Mouse (Mus musculus) liver, embryonic 14.5 days (tissue): ENCODE data around the gene Nudt17. TPM values are rescaled to one million over a fixed set of nuclear protein-coding genes. Genes with fewer than 3 reads are reported as not detected.

ENCODE experiments used
- ATAC-seq: fragments of 200-750 bp; cut with Nextera tagmentation; 2 replicates; pipeline ENCODE4 v1.8.0; 2017; ENCODE audit warnings: moderate number of reproducible peaks, mild to moderate bottlenecking, moderate library complexity; ENCODE audit not compliant: insufficient read depth
- DNase-seq, 3 experiments: peaks; one replicate each; pipeline ENCODE4 v3.0.0-alpha.2; 2012 to 2013; ENCODE audit warnings: low read depth in 3 of 3, low spot score in 3 of 3
- H3K27ac ChIP-seq: fragments of 300-500 bp; sonication (generic); 2 replicates; pipeline ENCODE4 v1.5.1; 2014; ENCODE audit warnings: moderate library complexity, mild to moderate bottlenecking, control low read depth, inconsistent platforms
- H3K27me3 ChIP-seq: fragments of 300-500 bp; sonication (generic); 2 replicates; pipeline ENCODE4 v1.6.1; 2014; ENCODE audit warnings: mild to moderate bottlenecking, low read length, moderate library complexity; ENCODE audit not compliant: control insufficient read depth, insufficient read depth
- H3K36me3 ChIP-seq: fragments of 300-500 bp; sonication (generic); replicated peaks from 2 replicates; pipeline ENCODE4 v1.6.1; 2014; ENCODE audit warnings: low read depth; ENCODE audit not compliant: control insufficient read depth, insufficient read depth
- H3K4me1 ChIP-seq, 2 experiments: fragments of 200-500 bp in 1 of 2; fragments of 300-500 bp in 1 of 2; sonication (generic) in 1 of 2; replicated peaks; 2 replicates each; pipeline ENCODE4 v1.6.1; 2012 to 2014; ENCODE audit warnings: antibody characterized with exemption in 1 of 2, inconsistent platforms in 1 of 2, low read length in 1 of 2; ENCODE audit not compliant: control insufficient read depth in 2 of 2, insufficient read depth in 2 of 2
- H3K4me2 ChIP-seq: fragments of 300-500 bp; sonication (generic); 2 replicates; pipeline ENCODE4 v1.6.1; 2014; ENCODE audit warnings: low read depth, mild to moderate bottlenecking, control low read depth, moderate library complexity
- H3K4me3 ChIP-seq, 2 experiments: fragments of 200-500 bp in 1 of 2; fragments of 300-500 bp in 1 of 2; sonication (generic) in 1 of 2; 2 replicates each; pipeline ENCODE4 v1.5.1; 2012 to 2014; ENCODE audit warnings: low read depth in 2 of 2, low read length in 2 of 2, mild to moderate bottlenecking in 2 of 2, control low read depth in 1 of 2, inconsistent platforms in 1 of 2, moderate library complexity in 1 of 2; ENCODE audit not compliant: insufficient read depth in 1 of 2
- H3K9ac ChIP-seq: fragments of 300-500 bp; sonication (generic); replicated peaks from 2 replicates; pipeline ENCODE4 v1.6.1; 2014; ENCODE audit warnings: mild to moderate bottlenecking, control low read depth, moderate library complexity
- H3K9me3 ChIP-seq: fragments of 300-500 bp; sonication (generic); 2 replicates; pipeline ENCODE4 v1.6.1; 2016; ENCODE audit warnings: low read length, mixed read lengths; ENCODE audit not compliant: control insufficient read depth
- CTCF ChIP-seq: IDR thresholded peaks from 2 replicates; pipeline ENCODE4 v1.5.1; 2016; ENCODE audit warnings: antibody characterized with exemption, low read depth, control low read depth
- EP300 ChIP-seq: IDR thresholded peaks from 2 replicates; pipeline ENCODE4 v1.6.1; 2016; ENCODE audit warnings: antibody characterized with exemption, low read depth
- WGBS: fragments of 180-500 bp; shearing (Covaris S2); extraction: QIAGEN DNeasy Blood & Tissue Kit; methylation state at CpG from one replicate; pipeline ENCODE4 v1.1.7; 2014; ENCODE audit not compliant: insufficient replicate concordance; 5-methylcytosine and 5-hydroxymethylcytosine counted together
- polyA plus RNA-seq, 2 experiments: library from polyadenylated mRNA; depleted of rRNA in 1 of 2; stranded (reverse) in 1 of 2; unstranded in 1 of 2; fragments of >200 nt; fragmentation: Nextera tagmentation in 1 of 2; extraction: Ambion mirVana in 1 of 2; gene quantifications; 2 replicates each; pipeline versions ENCODE4 v1.2.1 to v1.2.3; 2012 to 2014

Nudt17 gene
- polyA plus RNA-seq, 2 experiments, result 0.65 to 1.4 TPM

GRCm38 (mm10) chr3:96696766-96697732 is 11.3 kb downstream of the Nudt17 start:
- peak overlapping the region; percentile 82 for H3K9ac ChIP-seq
- H3K4me2 ChIP-seq, result peak overlapping the region; percentile 96
- ATAC-seq (peak; percentile 90), DNase-seq (peak; percentile 69 to 70 (median 69))
- peak overlapping the region; percentile 79 to 93 for H3K4me3 ChIP-seq
- H3K27ac ChIP-seq, result peak overlapping the region; percentile 40; the same call in 1 of the 2 replicates
- H3K4me1 ChIP-seq, result peaks cover 4 to 8% of the 10 kb centered on the region in 2 experiments
- no peak for TF ChIP-seq EP300
- 0 out of 2 replicates have a peak, but pooled peaks have one; percentile 12 for TF ChIP-seq CTCF
- no peaks in the 10 kb centered on the region for H3K27me3 ChIP-seq
- no peaks in the 10 kb centered on the region for H3K9me3 ChIP-seq
- WGBS, result under 1% methylated on average over 85 of the region's 85 CpGs
- H3K36me3 ChIP-seq, result no peaks in the 10 kb centered on the region

GRCm38 (mm10) chr3:96696198-96696765 is 12.1 kb downstream of the Nudt17 start, which contains the start of gene Pias3:
TSS of gene Pias3 (plus strand) at chr3:96696384.
- peak; percentile 73 for ATAC-seq
- H3K27me3 ChIP-seq, result no peaks in the 10 kb centered on the region
- H3K4me1 ChIP-seq, result peaks cover 4 to 8% of the 10 kb centered on the region in 2 experiments
- peak within 1 kb of the TSS; percentile 96 for H3K4me2 ChIP-seq
- peak within 1 kb of the TSS; percentile 40; the same call in 1 of the 2 replicates for H3K27ac ChIP-seq
- no peaks in the 10 kb centered on the region for H3K36me3 ChIP-seq
- under 1% methylated on average over 35 of the region's 35 CpGs for WGBS
- H3K4me3 ChIP-seq, result peak within 1 kb of the TSS; percentile 79 to 93
- peak within 1 kb of the TSS; percentile 82 for H3K9ac ChIP-seq
- TF ChIP-seq EP300 (no peak), CTCF (no peak)
- DNase-seq, result peak; percentile 57 to 67 (median 59)
- H3K9me3 ChIP-seq, result no peaks in the 10 kb centered on the region

- Histone ChIP-seq H3K4me3 (no peak overlapping the region), H3K27me3 (no peaks in the 10 kb centered on the region), H3K9me3 (no peaks in the 10 kb centered on the region), H3K4me1 (peaks cover 4 to 8% of the 10 kb centered on the region in 2 experiments), H3K36me3 (no peaks in the 10 kb centered on the region), H3K9ac (no peak overlapping the region), H3K27ac (no peak overlapping the region), H3K4me2 (no peak overlapping the region)
- no peak for TF ChIP-seq EP300
- TF ChIP-seq CTCF, result no peak
- no peak for ATAC-seq
- DNase-seq, result no peak
- WGBS, result 55% methylated on average over 1 of the region's 1 CpGs
Measured at GRCm38 (mm10) chr3:96693579-96693978, 14.8 kb downstream of the Nudt17 start.

- H3K27me3 ChIP-seq, result no peaks in the 10 kb centered on the region
- no peak for DNase-seq
- H3K36me3 ChIP-seq, result no peaks in the 10 kb centered on the region
- ATAC-seq, result no peak
- no peak overlapping the region for H3K9ac ChIP-seq
- TF ChIP-seq EP300 (no peak), CTCF (peak; percentile 33)
- H3K4me3 ChIP-seq, result no peak overlapping the region
- no peaks in the 10 kb centered on the region for H3K9me3 ChIP-seq
- H3K27ac ChIP-seq, result no peak overlapping the region
- H3K4me1 ChIP-seq, result peaks cover under 1 to 5% of the 10 kb centered on the region in 2 experiments
- no peak overlapping the region for H3K4me2 ChIP-seq
- 21% methylated on average over 3 of the region's 3 CpGs for WGBS
Measured at GRCm38 (mm10) chr3:96692506-96692905, 15.9 kb downstream of the Nudt17 start.

- WGBS, result 46% methylated on average over 3 of the region's 3 CpGs
Measured at GRCm38 (mm10) chr3:96690298-96690697, 18.1 kb downstream of the Nudt17 start.

More at GRCm38 (mm10) chr3:96690298-96690697, 18.1 kb downstream of the Nudt17 start:
- H3K9me3 ChIP-seq, result no peaks in the 10 kb centered on the region
- TF ChIP-seq CTCF (peak; percentile 28; the same call in 1 of the 2 replicates), EP300 (no peak)
- no peaks in the 10 kb centered on the region for H3K4me1 ChIP-seq
- peaks cover 6% of the 10 kb centered on the region; the same call in 1 of the 2 replicates for H3K27me3 ChIP-seq
- no peak overlapping the region for H3K4me3 ChIP-seq
- no peak overlapping the region for H3K9ac ChIP-seq
- H3K36me3 ChIP-seq, result no peaks in the 10 kb centered on the region
- no peak overlapping the region for H3K27ac ChIP-seq
- ATAC-seq (no peak), DNase-seq (no peak)
- H3K4me2 ChIP-seq, result no peak overlapping the region
